Mouse (Mus musculus) embryo, embryonic 10.5 days (tissue): ENCODE measurements around the gene Slc16a11.

Source experiments
- DNase-seq: peaks from one replicate; pipeline ENCODE4 v3.0.0-alpha.2; 2015; ENCODE audit warnings: low spot score

The Slc16a11 gene

GRCm38 (mm10) chr11:70254931-70255531, 42.5 kb downstream of the Slc16a11 start, which contains the start of gene Alox12:
TSS of gene Alox12 (minus strand) at chr11:70255353.
- DNase-seq: peak; percentile 64

GRCm38 (mm10) chr11:70259035-70259434, 46.5 kb downstream of the Slc16a11 start:
- no peak for DNase-seq

GRCm38 (mm10) chr11:70265252-70265651, 52.7 kb downstream of the Slc16a11 start:
- no peak for DNase-seq

GRCm38 (mm10) chr11:70265819-70266218, 53.3 kb downstream of the Slc16a11 start:
- DNase-seq: no peak
